Mouse (Mus musculus) heart, embryonic 12.5 days (tissue): ENCODE measurements around the gene Ccdc17. TPM values are rescaled to one million over a fixed set of nuclear protein-coding genes. Genes with fewer than 3 reads are reported as not detected.

Source experiments
- ATAC-seq: fragments of 200-750 bp; cut with Nextera tagmentation; 2 replicates; pipeline ENCODE4 v1.8.0; 2017; ENCODE audit warnings: moderate TSS enrichment, moderate library complexity; ENCODE audit not compliant: insufficient number of reproducible peaks, low FRiP score
- H3K27ac ChIP-seq: fragments of 300-500 bp; sonication (generic); 2 replicates; pipeline ENCODE4 v1.5.1; 2016; ENCODE audit warnings: mild to moderate bottlenecking, moderate library complexity; ENCODE audit not compliant: poor library complexity, severe bottlenecking
- H3K27me3 ChIP-seq: fragments of 300-500 bp; sonication (generic); replicated peaks from 2 replicates; pipeline ENCODE4 v1.6.1; 2016; ENCODE audit warnings: mild to moderate bottlenecking, moderate library complexity
- H3K36me3 ChIP-seq: fragments of 300-500 bp; sonication (generic); 2 replicates; pipeline ENCODE4 v1.6.1; 2016; ENCODE audit warnings: mild to moderate bottlenecking, moderate library complexity
- H3K4me1 ChIP-seq: fragments of 300-500 bp; sonication (generic); replicated peaks from 2 replicates; pipeline ENCODE4 v1.6.1; 2016; ENCODE audit warnings: mild to moderate bottlenecking
- H3K4me2 ChIP-seq: fragments of 300-500 bp; sonication (generic); 2 replicates; pipeline ENCODE4 v1.6.1; 2016; ENCODE audit warnings: mild to moderate bottlenecking, moderate library complexity
- H3K4me3 ChIP-seq: fragments of 300-500 bp; sonication (generic); 2 replicates; pipeline ENCODE4 v1.5.1; 2016; ENCODE audit warnings: mild to moderate bottlenecking
- H3K9ac ChIP-seq: fragments of 300-500 bp; sonication (generic); 2 replicates; pipeline ENCODE4 v1.6.1; 2016; ENCODE audit warnings: mild to moderate bottlenecking, moderate library complexity
- H3K9me3 ChIP-seq: fragments of 300-500 bp; sonication (generic); replicated peaks from 2 replicates; pipeline ENCODE4 v1.6.1; 2016; ENCODE audit warnings: mild to moderate bottlenecking, moderate library complexity
- WGBS: fragments of 180-500 bp; shearing (Covaris S2); methylation state at CpG from one replicate; pipeline ENCODE4 v1.1.7; 2016; 5-methylcytosine and 5-hydroxymethylcytosine counted together
- polyA plus RNA-seq: library from polyadenylated mRNA; unstranded; fragments of >200 nt; fragmentation: Nextera tagmentation; extraction: Ambion mirVana; gene quantifications from 2 replicates; pipeline ENCODE4 v1.2.1, GENCODE M21; 2016

Ccdc17 gene
- polyA plus RNA-seq, 1 experiment from 2014 or later: 3.4 TPM

GRCm38 (mm10) chr4:116612621-116613020 lies 16.2 kb downstream of the Ccdc17 start:
- Histone ChIP-seq H3K27me3 (no peaks in the 10 kb centered on the region), H3K9me3 (no peaks in the 10 kb centered on the region), H3K9ac (no peak overlapping the region), H3K27ac (no peak overlapping the region), H3K4me2 (no peak overlapping the region), H3K4me3 (no peak overlapping the region), H3K36me3 (peaks cover 67% of the 10 kb centered on the region), H3K4me1 (no peaks in the 10 kb centered on the region)
- WGBS: 84% methylated on average over 2 of the region's 2 CpGs
- no peak for ATAC-seq

- Histone ChIP-seq H3K9me3 (no peaks in the 10 kb centered on the region), H3K27ac (no peak overlapping the region), H3K4me1 (no peaks in the 10 kb centered on the region), H3K9ac (no peak overlapping the region), H3K27me3 (no peaks in the 10 kb centered on the region), H3K36me3 (peaks cover 70% of the 10 kb centered on the region), H3K4me3 (no peak overlapping the region), H3K4me2 (no peak overlapping the region)
- 95% methylated on average over 2 of the region's 2 CpGs for WGBS
- no peak for ATAC-seq
Observed at GRCm38 (mm10) chr4:116615237-116615636, 18.8 kb downstream of the Ccdc17 start.

GRCm38 (mm10) chr4:116624831-116625230 lies 28.4 kb downstream of the Ccdc17 start:
- ATAC-seq: no peak
- no peaks in the 10 kb centered on the region for H3K27me3 ChIP-seq
- H3K4me3 ChIP-seq: no peak overlapping the region
- no peak overlapping the region for H3K9ac ChIP-seq
- H3K36me3 ChIP-seq: peaks cover 30% of the 10 kb centered on the region
- peaks cover 14% of the 10 kb centered on the region for H3K4me1 ChIP-seq
- no peak overlapping the region for H3K27ac ChIP-seq
- H3K9me3 ChIP-seq: no peaks in the 10 kb centered on the region
- 95% methylated on average over 4 of the region's 4 CpGs for WGBS
- H3K4me2 ChIP-seq: no peak overlapping the region

- peak overlapping the region; percentile 98 for H3K9ac ChIP-seq
- under 1% methylated on average over 53 of the region's 53 CpGs for WGBS
- H3K27me3 ChIP-seq: no peaks in the 10 kb centered on the region
- peak overlapping the region; percentile 88 for H3K4me2 ChIP-seq
- ATAC-seq: peak; percentile 83
- peak overlapping the region; percentile 99 for H3K4me3 ChIP-seq
- peak overlapping the region; percentile 99 for H3K27ac ChIP-seq
- no peaks in the 10 kb centered on the region for H3K9me3 ChIP-seq
- peaks cover 17% of the 10 kb centered on the region for H3K36me3 ChIP-seq
- peaks cover 14% of the 10 kb centered on the region for H3K4me1 ChIP-seq
Observed at GRCm38 (mm10) chr4:116626658-116627358, 30.4 kb downstream of the Ccdc17 start.

GRCm38 (mm10) chr4:116627359-116627716 lies 30.9 kb downstream of the Ccdc17 start:
- H3K27ac ChIP-seq: peak overlapping the region; percentile 99
- peak; percentile 92 for ATAC-seq
- H3K36me3 ChIP-seq: peaks cover 19% of the 10 kb centered on the region
- peak overlapping the region; percentile 88 for H3K4me2 ChIP-seq
- peak overlapping the region; percentile 98 for H3K9ac ChIP-seq
- under 1% methylated on average over 13 of the region's 13 CpGs for WGBS
- no peaks in the 10 kb centered on the region for H3K9me3 ChIP-seq
- peak overlapping the region; percentile 99 for H3K4me3 ChIP-seq
- peaks cover 14% of the 10 kb centered on the region for H3K4me1 ChIP-seq
- H3K27me3 ChIP-seq: no peaks in the 10 kb centered on the region

- Histone ChIP-seq H3K4me3 (peak within 1 kb of the TSS; percentile 99), H3K4me2 (peak within 1 kb of the TSS; percentile 88), H3K27me3 (no peaks in the 10 kb centered on the region), H3K36me3 (peaks cover 21% of the 10 kb centered on the region), H3K9ac (peak within 1 kb of the TSS; percentile 98), H3K9me3 (no peaks in the 10 kb centered on the region), H3K27ac (peak within 1 kb of the TSS; percentile 99), H3K4me1 (peaks cover 14% of the 10 kb centered on the region)
- WGBS: 7% methylated on average over 23 of the region's 23 CpGs
- peak; percentile 88 for ATAC-seq
Observed at GRCm38 (mm10) chr4:116627722-116628662, 31.5 kb downstream of the Ccdc17 start, which contains the start of gene Nasp. Gene Nasp (minus strand): TSS chr4:116627941.

GRCm38 (mm10) chr4:116635197-116635596 lies 38.7 kb downstream of the Ccdc17 start:
- Histone ChIP-seq H3K4me3 (no peak overlapping the region), H3K9me3 (no peaks in the 10 kb centered on the region), H3K27ac (no peak overlapping the region), H3K4me2 (no peak overlapping the region), H3K4me1 (no peaks in the 10 kb centered on the region), H3K27me3 (no peaks in the 10 kb centered on the region), H3K9ac (no peak overlapping the region), H3K36me3 (peaks cover 79% of the 10 kb centered on the region)
- 95% methylated on average over 1 of the region's 1 CpGs for WGBS
- ATAC-seq: no peak

- Histone ChIP-seq H3K4me1 (no peaks in the 10 kb centered on the region), H3K4me3 (no peak overlapping the region), H3K27ac (no peak overlapping the region), H3K9ac (no peak overlapping the region), H3K9me3 (no peaks in the 10 kb centered on the region), H3K36me3 (peaks cover 92% of the 10 kb centered on the region), H3K4me2 (no peak overlapping the region), H3K27me3 (no peaks in the 10 kb centered on the region)
- no peak for ATAC-seq
- 94% methylated on average over 6 of the region's 6 CpGs for WGBS
Observed at GRCm38 (mm10) chr4:116638821-116639220, 42.4 kb downstream of the Ccdc17 start.

- ATAC-seq: no peak
- Histone ChIP-seq H3K27ac (no peak overlapping the region), H3K9ac (no peak overlapping the region), H3K36me3 (peaks cover 81% of the 10 kb centered on the region), H3K9me3 (no peaks in the 10 kb centered on the region), H3K27me3 (no peaks in the 10 kb centered on the region), H3K4me2 (no peak overlapping the region), H3K4me3 (no peak overlapping the region), H3K4me1 (peaks cover 14% of the 10 kb centered on the region)
- WGBS: 97% methylated on average over 1 of the region's 1 CpGs
Observed at GRCm38 (mm10) chr4:116642071-116642470, 45.6 kb downstream of the Ccdc17 start.

GRCm38 (mm10) chr4:116644326-116644725 lies 47.9 kb downstream of the Ccdc17 start:
- H3K9me3 ChIP-seq: no peaks in the 10 kb centered on the region
- ATAC-seq: no peak
- H3K27me3 ChIP-seq: no peaks in the 10 kb centered on the region
- H3K4me3 ChIP-seq: no peak overlapping the region
- H3K36me3 ChIP-seq: peaks cover 82% of the 10 kb centered on the region
- peaks cover 31% of the 10 kb centered on the region for H3K4me1 ChIP-seq
- no peak overlapping the region for H3K4me2 ChIP-seq
- WGBS: 57% methylated on average over 6 of the region's 6 CpGs
- no peak overlapping the region for H3K27ac ChIP-seq
- no peak overlapping the region for H3K9ac ChIP-seq

GRCm38 (mm10) chr4:116645624-116646023 lies 49.2 kb downstream of the Ccdc17 start:
- Histone ChIP-seq H3K4me1 (peaks cover 41% of the 10 kb centered on the region), H3K27me3 (no peaks in the 10 kb centered on the region), H3K9me3 (no peaks in the 10 kb centered on the region), H3K36me3 (peaks cover 75% of the 10 kb centered on the region), H3K4me3 (no peak overlapping the region), H3K9ac (0 out of 2 replicates have a peak overlapping the region, but pooled peaks have one; percentile 19), H3K4me2 (no peak overlapping the region), H3K27ac (peak overlapping the region; percentile 52; the same call in 1 of the 2 replicates)
- 66% methylated on average over 7 of the region's 7 CpGs for WGBS
- no peak for ATAC-seq
